Mouse (Mus musculus) heart, adult 18-20 months (tissue): ENCODE data around the gene Ergic2. TPM values are rescaled to one million over a fixed set of nuclear protein-coding genes. Genes with fewer than 3 reads are reported as not detected.
"Not testable (repeated sequence)": the region's sequence is repeated elsewhere in the genome, so short reads cannot be mapped to it uniquely, and the experiment has no call there.

Experiments
- DNase-seq, 2 experiments: peaks; one replicate each; pipeline ENCODE4 v3.0.0; 2021 to 2022; ENCODE audit warnings: mixed read lengths in 1 of 2
- total RNA-seq, 2 experiments: library from RNA; stranded (reverse); gene quantifications; 2 replicates each; pipeline ENCODE4 v1.2.3; 2021

Gene Ergic2
- total RNA-seq, 2 experiments from 2014 or later: 51.5 to 54.1 TPM

GRCm38 (mm10) chr6:148211391-148211876 lies 740 bp downstream of the Ergic2 start:
- no peak for DNase-seq

GRCm38 (mm10) chr6:148207522-148207921 lies 4.7 kb downstream of the Ergic2 start:
- no peak for DNase-seq

GRCm38 (mm10) chr6:148205134-148205533 lies 7.0 kb downstream of the Ergic2 start:
- no peak for DNase-seq

GRCm38 (mm10) chr6:148199729-148200128 lies 12.4 kb downstream of the Ergic2 start:
- DNase-seq: no peak

GRCm38 (mm10) chr6:148199177-148199576 lies 13.0 kb downstream of the Ergic2 start:
- no peak for DNase-seq

GRCm38 (mm10) chr6:148193972-148194701 lies 18.0 kb downstream of the Ergic2 start:
- no peak for DNase-seq

- DNase-seq: no peak
These were observed 26.5 kb downstream of the Ergic2 start for GRCm38 (mm10) chr6:148185694-148186093.

- no peak for DNase-seq
These were observed 39.3 kb downstream of the Ergic2 start for GRCm38 (mm10) chr6:148172904-148173303.

- DNase-seq: not testable (repeated sequence)
These were observed 59.9 kb downstream of the Ergic2 start for GRCm38 (mm10) chr6:148152305-148152704.

GRCm38 (mm10) chr6:148142421-148142820 lies 69.8 kb downstream of the Ergic2 start:
- DNase-seq: no peak

GRCm38 (mm10) chr6:148141874-148142273 lies 70.3 kb downstream of the Ergic2 start:
- no peak for DNase-seq

GRCm38 (mm10) chr6:148139288-148139995 lies 72.7 kb downstream of the Ergic2 start:
- DNase-seq: no peak

- DNase-seq: peak; percentile 68 to 80
These were observed 76.3 kb downstream of the Ergic2 start for GRCm38 (mm10) chr6:148135769-148136382.

- DNase-seq: no peak
These were observed 78.6 kb downstream of the Ergic2 start for GRCm38 (mm10) chr6:148133536-148133935.

- no peak for DNase-seq
These were observed 79.9 kb downstream of the Ergic2 start for GRCm38 (mm10) chr6:148132314-148132713.

Other genes with a start within 250 kb of the Ergic2 start
- gene Far2, start 165.1 kb downstream of the Ergic2 start, total RNA-seq: not detected
- gene Tmtc1, start 232.0 kb upstream of the Ergic2 start, total RNA-seq: 10 to 100 TPM; 74.5 to 82.5 TPM